Mouse (Mus musculus) cerebellum, postnatal 4 days (tissue): ENCODE measurements around the gene Bri3bp.
"Not testable (repeated sequence)": the region's sequence is repeated elsewhere in the genome, so short reads cannot be mapped to it uniquely, and the experiment has no call there.

Source experiments
- DNase-seq, 2 experiments: peaks; one replicate each; pipeline ENCODE4 v3.0.0; 2022; ENCODE audit warnings: low spot score in 2 of 2, mixed read lengths in 1 of 2

Gene Bri3bp

DNA sequence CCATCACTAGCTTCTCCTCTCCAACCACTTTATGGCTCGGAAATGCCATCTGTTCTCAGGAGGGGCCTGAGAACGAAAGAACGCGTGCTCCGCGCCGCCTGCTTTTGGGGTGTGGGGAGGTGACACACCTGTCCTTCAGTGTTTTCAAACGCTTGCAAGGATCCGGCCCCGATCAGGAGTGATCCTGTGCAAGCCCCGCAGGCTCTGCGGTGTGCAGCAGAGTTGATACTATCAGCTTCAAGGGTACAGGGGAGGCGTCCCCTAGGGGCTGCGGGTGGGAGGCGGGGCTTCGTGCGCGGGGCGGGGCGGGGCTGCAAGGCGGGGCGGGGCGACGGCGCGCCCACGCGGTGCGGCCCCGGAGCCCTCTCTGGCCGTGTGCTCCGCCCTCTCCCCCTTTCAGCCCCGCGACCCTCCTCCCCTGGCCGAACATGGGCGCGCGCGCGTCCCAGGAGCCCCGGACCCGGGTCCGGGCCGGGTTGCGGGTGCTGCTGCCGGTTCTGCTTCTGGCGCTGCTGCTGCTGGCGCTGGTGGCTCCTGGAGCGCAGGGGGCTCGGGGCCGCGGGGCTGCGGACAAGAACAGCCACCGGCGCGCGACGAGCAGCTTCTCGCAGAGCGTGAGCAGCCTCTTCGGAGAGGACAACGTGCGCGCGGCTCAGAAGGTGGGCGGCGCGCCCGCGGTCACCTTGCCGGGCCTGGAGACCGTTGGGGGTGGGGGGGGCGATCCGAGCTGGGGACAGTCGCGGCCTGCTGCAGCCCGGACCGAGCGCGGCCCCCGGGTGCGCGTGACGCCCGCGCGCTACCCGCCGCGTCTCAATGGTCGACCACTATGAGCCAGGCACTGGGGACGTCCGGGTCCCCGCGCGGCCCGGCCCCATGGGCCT lies at the start of gene Bri3bp:
TSS of gene Bri3bp (plus strand) at position 335 of the 881 bp plus-strand sequence.
- peak in 1 of 2 experiments; percentile 65 for DNase-seq

- peak in 1 of 2 experiments; percentile 25 for DNase-seq
These were observed 49.8 kb upstream of the Bri3bp start for GRCm38 (mm10) chr5:125391609-125392008.

DNA sequence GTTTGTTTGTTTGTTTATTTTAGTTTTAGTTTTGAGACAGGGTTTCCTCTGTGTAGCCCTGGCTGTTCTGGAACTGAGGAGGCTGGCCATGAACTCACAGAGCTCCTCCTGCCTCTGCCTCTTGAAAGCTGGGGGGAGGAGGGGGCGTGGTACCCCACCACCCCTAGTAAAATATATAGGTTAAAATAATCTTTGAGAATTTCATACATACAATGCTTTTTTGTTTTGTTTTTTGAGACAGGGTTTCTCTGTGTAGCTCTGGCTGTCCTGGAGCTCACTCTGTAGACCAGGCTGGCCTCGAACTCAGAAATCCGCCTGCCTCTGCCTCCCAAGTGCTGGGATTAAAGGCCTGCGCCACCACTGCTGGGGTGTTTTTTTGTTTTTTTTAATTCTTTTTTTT lies 49.2 kb upstream of the Bri3bp start:
- not testable (repeated sequence) for DNase-seq

DNA sequence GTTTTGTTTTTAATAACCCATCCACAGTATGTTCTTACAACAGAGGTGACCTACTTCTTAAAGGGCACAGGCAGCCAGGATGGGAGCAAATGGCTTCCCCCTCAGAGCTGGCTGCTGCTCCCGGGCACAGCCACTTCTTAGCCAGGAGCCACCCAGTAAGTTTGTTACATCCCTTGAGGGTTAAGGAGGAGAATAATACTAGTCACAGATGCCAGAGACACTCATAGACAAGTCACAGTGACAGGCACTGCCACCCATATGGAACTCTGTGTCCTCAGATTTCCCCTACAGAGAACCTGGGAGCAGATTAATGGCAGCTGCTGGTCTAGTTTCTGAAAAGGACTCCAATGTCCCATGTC lies 48.8 kb upstream of the Bri3bp start:
- no peak for DNase-seq

- DNase-seq: peak; percentile 94 to 95
These were observed 48.3 kb upstream of the Bri3bp start for GRCm38 (mm10) chr5:125392977-125393621.

GRCm38 (mm10) chr5:125393622-125394603 lies 47.5 kb upstream of the Bri3bp start:
- DNase-seq: peak in 1 of 2 experiments; percentile 61

DNA sequence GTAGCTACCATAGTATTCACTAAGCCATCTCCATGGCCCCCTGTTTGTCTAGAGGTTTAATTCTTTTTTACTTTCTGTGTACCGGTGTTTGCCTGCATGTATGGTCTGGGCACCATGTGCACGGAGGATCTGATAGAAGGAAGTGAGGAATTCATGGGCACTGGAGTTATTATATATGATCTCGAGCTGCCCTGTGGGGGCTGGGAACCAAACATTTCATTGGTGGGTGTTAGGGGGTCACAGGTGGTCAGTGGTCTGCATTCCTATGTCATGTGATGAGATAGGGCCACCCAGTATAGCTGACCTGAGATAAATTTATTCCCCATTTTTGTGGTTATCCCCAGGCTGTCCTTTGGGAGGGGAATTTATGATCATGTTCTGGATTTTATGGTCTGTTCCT lies 46.4 kb upstream of the Bri3bp start:
- no peak for DNase-seq

- DNase-seq: no peak
These were observed 40.5 kb upstream of the Bri3bp start for GRCm38 (mm10) chr5:125400903-125401302.

- no peak for DNase-seq
These were observed 38.9 kb upstream of the Bri3bp start for GRCm38 (mm10) chr5:125402476-125402875.

DNA sequence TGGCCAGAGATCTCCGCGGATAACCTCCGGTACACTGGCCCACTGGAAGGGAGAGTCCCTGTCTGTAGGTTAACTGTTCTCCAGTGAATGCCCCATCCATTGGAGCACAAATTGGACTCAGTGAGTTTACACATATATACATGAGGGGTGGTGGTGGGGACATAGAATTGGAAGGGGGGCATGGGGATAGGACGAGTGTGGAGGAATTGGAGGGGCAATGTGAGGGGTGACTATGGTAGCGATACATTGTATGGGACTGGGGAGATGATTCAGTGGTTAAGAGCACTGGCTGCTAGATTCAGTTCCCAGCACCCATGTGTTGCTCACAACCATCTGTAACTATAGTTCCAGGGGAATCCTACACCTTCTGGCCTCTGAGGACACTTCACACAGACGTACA lies 38.4 kb upstream of the Bri3bp start:
- DNase-seq: no peak

GRCm38 (mm10) chr5:125403481-125404465 lies 37.6 kb upstream of the Bri3bp start:
- peak in 1 of 2 experiments; percentile 76 for DNase-seq

DNA sequence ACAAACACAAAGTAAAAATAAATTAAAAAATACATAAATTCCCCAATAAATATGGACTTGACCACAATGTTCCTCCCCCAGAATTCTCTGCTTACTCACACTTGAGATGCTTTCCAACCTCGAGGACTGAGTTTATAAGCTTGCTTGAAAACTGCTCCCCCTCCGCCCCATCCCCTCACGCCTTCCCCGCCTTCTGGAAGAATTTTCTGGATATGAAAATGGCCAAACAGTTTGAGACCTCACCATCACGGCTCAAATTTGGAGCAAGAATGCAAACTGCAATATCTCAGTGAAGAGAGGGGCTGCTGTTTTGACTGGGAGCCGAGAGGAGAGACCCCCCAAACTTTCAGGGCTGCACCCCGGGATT lies 36.8 kb upstream of the Bri3bp start:
- peak in 1 of 2 experiments; percentile 19 for DNase-seq

DNA sequence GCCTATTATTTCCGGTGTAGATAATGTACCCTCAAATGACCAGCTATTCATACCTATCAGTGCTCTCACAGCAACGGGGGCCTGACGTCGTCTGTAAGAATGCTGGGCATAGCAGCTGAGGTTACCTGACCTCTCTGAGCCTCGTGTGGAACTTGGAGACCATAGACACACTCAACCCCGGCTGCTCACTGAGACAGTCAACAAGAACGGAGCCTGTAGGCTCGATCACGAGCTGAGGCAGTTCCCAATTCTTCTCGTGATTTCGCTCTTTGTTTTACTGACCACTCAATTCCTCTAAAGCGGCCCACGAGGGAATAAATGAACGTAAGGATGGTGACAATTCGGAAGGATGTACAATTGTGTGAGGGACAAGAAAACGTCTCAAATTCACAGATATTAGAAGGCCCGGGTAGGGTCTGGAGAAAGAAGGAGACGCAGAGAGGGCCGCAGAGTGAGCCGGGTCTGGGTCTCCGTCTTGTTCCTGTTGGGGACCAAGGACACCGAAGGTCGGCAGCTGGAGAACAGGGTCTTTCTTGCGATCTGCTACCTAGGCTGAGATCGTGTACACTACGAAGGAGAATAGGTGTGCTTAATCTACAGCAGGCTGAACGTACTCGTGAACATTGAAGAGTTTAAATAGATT lies 36.3 kb upstream of the Bri3bp start:
- DNase-seq: peak in 1 of 2 experiments; percentile 46

DNA sequence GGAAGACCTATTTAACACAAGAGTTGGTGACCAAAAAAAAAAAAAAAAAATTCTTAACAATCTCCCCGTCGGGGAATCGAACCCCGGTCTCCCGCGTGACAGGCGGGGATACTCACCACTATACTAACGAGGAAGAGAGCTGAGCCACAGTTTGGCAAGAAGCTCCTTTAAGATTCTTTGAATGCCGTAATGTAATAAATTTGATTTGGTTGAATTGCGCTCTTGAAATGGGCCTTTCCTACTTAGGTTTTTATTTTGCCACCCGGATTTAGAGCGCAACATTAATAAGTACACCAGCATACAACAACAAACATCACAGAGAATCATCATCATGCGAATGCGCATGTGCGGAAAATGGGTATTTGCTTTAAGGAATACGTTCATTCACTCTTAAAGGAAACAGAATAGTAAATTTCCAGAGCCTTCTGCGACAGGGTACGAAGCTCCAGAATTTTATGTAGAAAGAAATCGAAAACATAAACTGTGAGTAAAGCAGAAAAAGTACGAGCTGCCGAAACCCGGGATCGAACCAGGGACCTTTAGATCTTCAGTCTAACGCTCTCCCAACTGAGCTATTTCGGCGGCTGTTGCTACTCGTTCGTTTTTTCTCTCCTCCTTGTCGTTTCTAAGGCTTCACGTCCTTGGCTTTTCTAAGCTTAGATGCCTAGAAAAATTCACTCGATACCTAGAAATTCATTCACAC lies 35.7 kb upstream of the Bri3bp start:
- peak; percentile 74 to 93 for DNase-seq

GRCm38 (mm10) chr5:125406322-125407016 lies 34.9 kb upstream of the Bri3bp start:
- DNase-seq: peak in 1 of 2 experiments; percentile 56

DNA sequence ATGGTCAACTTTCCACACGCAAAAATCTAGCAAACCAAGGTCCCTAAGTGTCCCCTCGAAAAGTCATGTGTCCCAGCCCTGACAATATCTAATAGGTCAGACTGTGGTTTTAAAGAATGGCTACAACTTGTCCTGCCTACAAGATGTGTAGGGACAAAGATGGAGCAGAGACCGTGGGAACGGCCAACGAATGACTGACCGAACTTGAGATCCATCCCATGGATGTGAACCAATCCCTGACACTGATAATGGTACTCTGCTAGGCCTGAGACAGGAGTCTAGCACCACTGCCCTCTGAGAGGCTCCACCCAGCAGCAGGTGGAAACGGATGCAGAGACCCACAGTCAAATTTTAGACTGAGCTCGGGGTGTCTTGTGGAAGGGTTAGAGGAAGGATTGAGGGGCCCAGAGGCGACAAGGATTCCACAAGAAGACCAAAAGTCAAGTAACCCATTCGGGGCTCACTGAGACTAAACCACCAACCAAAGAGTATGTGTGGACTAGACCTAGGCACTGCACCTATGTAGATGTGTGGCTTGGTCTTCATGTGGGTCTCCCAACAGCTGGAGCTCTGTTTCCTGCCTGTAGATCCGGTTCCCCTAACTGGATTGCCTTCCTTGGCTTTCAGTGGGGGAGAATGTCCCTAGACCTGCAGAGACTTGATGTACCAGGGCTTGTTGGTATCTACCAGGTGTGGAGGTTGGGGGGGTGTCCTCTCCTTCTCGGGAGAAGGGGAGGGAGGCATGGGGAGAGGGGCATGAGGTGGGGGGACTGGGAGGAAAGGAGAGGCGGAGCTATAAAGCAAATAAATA lies 34.1 kb upstream of the Bri3bp start:
- no peak for DNase-seq

DNA sequence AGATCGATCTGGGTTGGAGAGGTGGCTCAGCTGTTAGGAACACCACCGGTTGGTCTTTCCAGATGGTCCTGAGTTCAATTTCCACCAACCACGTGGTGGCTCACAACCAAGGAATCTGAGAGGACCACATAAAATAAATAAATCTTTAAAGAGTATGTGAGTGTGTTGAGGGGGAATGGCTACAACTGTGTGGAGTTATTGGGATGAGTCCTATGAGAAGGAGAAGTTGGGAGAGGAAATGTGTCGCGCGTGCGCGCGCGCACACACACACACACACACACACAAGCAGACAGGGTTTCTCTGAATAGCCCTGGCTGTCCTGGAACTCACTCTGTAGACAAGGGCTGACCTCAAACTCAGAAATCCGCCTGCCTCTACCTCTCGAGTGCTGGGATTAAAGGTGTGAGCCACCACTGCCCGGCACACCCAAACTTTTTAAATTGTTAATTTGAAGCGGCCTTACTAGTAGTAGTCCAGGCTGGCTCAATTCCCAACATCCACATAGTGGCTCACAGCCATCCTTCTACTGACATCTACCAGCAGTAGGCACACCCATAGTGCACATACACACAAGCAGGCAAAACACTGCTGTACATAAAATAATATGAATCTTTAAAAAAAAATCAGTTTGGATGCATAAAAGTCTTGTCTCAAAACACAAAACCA lies 33.3 kb upstream of the Bri3bp start:
- no peak for DNase-seq
